Mouse (Mus musculus): Measurements from ENCODE around the gene Clip2. TPM values are rescaled to one million over a fixed set of nuclear protein-coding genes. Genes with fewer than 3 reads are reported as not detected.

The Clip2 gene
- total and polyA plus RNA-seq, 3 experiments: 3.5 to 7.4 TPM; not detected in 1

- TF ChIP-seq HCFC1 (IDR thresholded peaks at IDR 0.05; ENCODE audit: low read depth, low read length) (peak; percentile 70), RAD21 (IDR thresholded peaks at IDR 0.05; ENCODE audit: low read depth, low read length) (no peak), MAFK (IDR thresholded peaks at IDR 0.05; ENCODE audit: borderline replicate concordance, low read depth, low read length) (no peak), JUND (IDR thresholded peaks at IDR 0.05; ENCODE audit: low read depth, low read length) (no peak)
Measured at GRCm38 (mm10) chr5:134571730-134572507, 19.7 kb upstream of the Clip2 start (continued).

GRCm38 (mm10) chr5:134568964-134569491 lies 16.8 kb upstream of the Clip2 start:
- TF ChIP-seq POLR2AphosphoS2 (IDR thresholded peaks at IDR 0.05; ENCODE audit: low read length): no peak
- TF ChIP-seq MYB (IDR thresholded peaks at IDR 0.05; ENCODE audit: low read depth, low read length): no peak
- TF ChIP-seq ZNF384 (IDR thresholded peaks at IDR 0.05; ENCODE audit: low read depth, low read length): peak; percentile 76

GRCm38 (mm10) chr5:134568030-134568429 lies 15.8 kb upstream of the Clip2 start:
- Histone ChIP-seq H3K27me3 (ENCODE audit: control insufficient read depth in 1 of 2, insufficient read depth in 2 of 2, low read length in 2 of 2) (no peaks in the 10 kb centered on the region), H3K9me3 (replicated peaks; ENCODE audit: insufficient read depth, low read length) (no peaks in the 10 kb centered on the region), H3K27ac (ENCODE audit: control insufficient read depth, low read depth, low read length) (no peak overlapping the region), H3K4me1 (ENCODE audit: control insufficient read depth in 1 of 2, insufficient read depth in 2 of 2, low read length in 2 of 2) (peaks cover 4 to 8% of the 10 kb centered on the region in 2 experiments), H3K4me3 (ENCODE audit: control insufficient read depth in 1 of 2, insufficient read depth in 1 of 2, low read depth in 2 of 2, low read length in 2 of 2) (no peak overlapping the region), H3K79me2 (ENCODE audit: control insufficient read depth, insufficient read depth, low read length, poor library complexity) (no peaks in the 10 kb centered on the region), H3K9ac (ENCODE audit: control insufficient read depth, low read depth, low read length, poor library complexity, severe bottlenecking) (no peak overlapping the region), H3K36me3 (ENCODE audit: control insufficient read depth in 1 of 2, insufficient read depth in 2 of 2, low read length in 2 of 2) (peaks cover 0 to 6% of the 10 kb centered on the region in 2 experiments; a peak in 2 of 4 replicates)
- TF ChIP-seq EP300 (IDR thresholded peaks at IDR 0.05; ENCODE audit: low read depth in 1 of 2, low read length in 2 of 2) (no peak), RCOR1 (IDR thresholded peaks at IDR 0.05; ENCODE audit: low read depth, low read length) (no peak), ELF1 (IDR thresholded peaks at IDR 0.05; ENCODE audit: low read depth, low read length) (no peak), CHD1 (IDR thresholded peaks at IDR 0.05; ENCODE audit: low read depth, low read length) (no peak), E2F4 (IDR thresholded peaks at IDR 0.05; ENCODE audit: borderline replicate concordance, low read depth, low read length) (no peak), GATA1 (IDR thresholded peaks at IDR 0.05; ENCODE audit: low read depth, low read length) (no peak), MEF2A (IDR thresholded peaks at IDR 0.05; ENCODE audit: extremely low read depth, insufficient replicate concordance, low read depth, low read length, poor library complexity, severe bottlenecking) (no peak), ETS1 (IDR thresholded peaks at IDR 0.05; ENCODE audit: low read depth, low read length) (no peak)
- DNase-seq (ENCODE audit: low read depth, low spot score): no peak

More at GRCm38 (mm10) chr5:134568964-134569491, 16.8 kb upstream of the Clip2 start:
- no peak for DNase-seq (ENCODE audit: low read depth, low spot score)
- Histone ChIP-seq H3K27me3 (ENCODE audit: control insufficient read depth in 1 of 2, insufficient read depth in 2 of 2, low read length in 2 of 2) (no peaks in the 10 kb centered on the region), H3K4me1 (ENCODE audit: control insufficient read depth in 1 of 2, insufficient read depth in 2 of 2, low read length in 2 of 2) (peaks cover 4 to 11% of the 10 kb centered on the region in 2 experiments), H3K9ac (ENCODE audit: control insufficient read depth, low read depth, low read length, poor library complexity, severe bottlenecking) (no peak overlapping the region), H3K79me2 (ENCODE audit: control insufficient read depth, insufficient read depth, low read length, poor library complexity) (no peaks in the 10 kb centered on the region), H3K36me3 (ENCODE audit: control insufficient read depth in 1 of 2, insufficient read depth in 2 of 2, low read length in 2 of 2) (peaks cover 0 to 6% of the 10 kb centered on the region in 2 experiments; a peak in 2 of 4 replicates), H3K9me3 (replicated peaks; ENCODE audit: insufficient read depth, low read length) (no peaks in the 10 kb centered on the region), H3K4me3 (ENCODE audit: control insufficient read depth in 1 of 2, insufficient read depth in 1 of 2, low read depth in 2 of 2, low read length in 2 of 2) (no peak overlapping the region), H3K27ac (ENCODE audit: control insufficient read depth, low read depth, low read length) (no peak overlapping the region)

All from MEL (cell line).